Mouse (Mus musculus): ENCODE measurements around the gene Sh2d4b. TPM values are rescaled to one million over a fixed set of nuclear protein-coding genes. Genes with fewer than 3 reads are reported as not detected.

Gene Sh2d4b
- polyA plus RNA-seq, 1 experiment = 7.0 TPM

GRCm38 (mm10) chr14:40789110-40789509 lies 104.0 kb downstream of the Sh2d4b start:
- H3K4me1 ChIP-seq (replicated peaks; ENCODE audit: control insufficient read depth, insufficient read depth, low read length) = no peaks in the 10 kb centered on the region
- 32% methylated on average over 3 of the region's 3 CpGs for WGBS
- H3K4me3 ChIP-seq (ENCODE audit: control insufficient read depth, insufficient read depth, low read length) = no peak overlapping the region
- TF ChIP-seq CTCF (IDR thresholded peaks at IDR 0.05; ENCODE audit: borderline replicate concordance, control insufficient read depth, extremely low read depth, insufficient read depth, low read length, poor library complexity) = no peak
- TF ChIP-seq POLR2A (IDR thresholded peaks at IDR 0.05; ENCODE audit: control insufficient read depth, extremely low read depth, insufficient read depth, low read length, poor library complexity) = no peak
- no peak for DNase-seq
- no peaks in the 10 kb centered on the region for H3K27me3 ChIP-seq (ENCODE audit: control insufficient read depth, insufficient read depth, low read length)
- H3K36me3 ChIP-seq (ENCODE audit: control insufficient read depth, insufficient read depth, low read length) = no peaks in the 10 kb centered on the region
- no peak overlapping the region for H3K27ac ChIP-seq (ENCODE audit: control insufficient read depth, insufficient read depth, low read length)

- TF ChIP-seq POLR2A (IDR thresholded peaks at IDR 0.05; ENCODE audit: control insufficient read depth, extremely low read depth, insufficient read depth, low read length, poor library complexity) = no peak
- TF ChIP-seq CTCF (IDR thresholded peaks at IDR 0.05; ENCODE audit: borderline replicate concordance, control insufficient read depth, extremely low read depth, insufficient read depth, low read length, poor library complexity) = no peak
- no peak for DNase-seq
- H3K36me3 ChIP-seq (ENCODE audit: control insufficient read depth, insufficient read depth, low read length) = no peaks in the 10 kb centered on the region
- WGBS = 80% methylated on average over 7 of the region's 7 CpGs
- H3K27me3 ChIP-seq (ENCODE audit: control insufficient read depth, insufficient read depth, low read length) = no peaks in the 10 kb centered on the region
- no peak overlapping the region for H3K4me3 ChIP-seq (ENCODE audit: control insufficient read depth, insufficient read depth, low read length)
- no peaks in the 10 kb centered on the region for H3K4me1 ChIP-seq (replicated peaks; ENCODE audit: control insufficient read depth, insufficient read depth, low read length)
- H3K27ac ChIP-seq (ENCODE audit: control insufficient read depth, insufficient read depth, low read length) = no peak overlapping the region
Observed at GRCm38 (mm10) chr14:40769097-40770090, 123.7 kb downstream of the Sh2d4b start.

Other genes starting within 250 kb of the Sh2d4b start
- 86.4 and 87.4 TPM in 2 replicates for gene Tspan14, start 73.5 kb upstream of the Sh2d4b start, polyA plus RNA-seq (2012; rRNA removed)
- gene Fam213a, start 120.5 kb upstream of the Sh2d4b start, polyA plus RNA-seq (2012; rRNA removed) = 7.3 and 7.8 TPM in 2 replicates
- not detected in 2 replicates for gene Dydc2, start 175.9 kb upstream of the Sh2d4b start, polyA plus RNA-seq (2012; rRNA removed)
- 0.09 TPM in 1 of 2 replicates, not detected in the other for gene Dydc1, start 179.6 kb upstream of the Sh2d4b start, polyA plus RNA-seq (2012; rRNA removed)
- gene Mat1a, start 211.8 kb upstream of the Sh2d4b start, polyA plus RNA-seq (2012; rRNA removed) = 0.57 and 2.6 TPM in 2 replicates
- gene Sftpa1, start 238.5 kb upstream of the Sh2d4b start, polyA plus RNA-seq (2012; rRNA removed) = 0.84 and 1.4 TPM in 2 replicates